Mouse (Mus musculus) left cerebral cortex, postnatal 36 days (tissue): ENCODE data around the gene Ints6. TPM values are rescaled to one million over a fixed set of nuclear protein-coding genes. Genes with fewer than 3 reads are reported as not detected.
"Not testable (repeated sequence)": the region's sequence is repeated elsewhere in the genome, so short reads cannot be mapped to it uniquely, and the experiment has no call there.

Experiments used
- DNase-seq, 2 experiments: peaks; one replicate each; pipeline ENCODE4 v3.0.0; 2021 to 2022; ENCODE audit warnings: low spot score in 2 of 2, mixed read lengths in 1 of 2
- intact Hi-C: fragments of 180-260 bp; cut with DNase I; formaldehyde crosslinking; loops from one replicate; pipeline ENCODE4 v1.15.1; 2025
- total RNA-seq, 2 experiments: library from RNA; stranded (reverse); gene quantifications; 2 replicates each; pipeline ENCODE4 v1.2.3; 2021

Gene Ints6
- total RNA-seq, 2 experiments from 2014 or later, result 36.7 to 38.0 TPM

- intact Hi-C loops, result loop anchor here (5.0 kb wide), 1 partner anchor 177 kb away; no protein-coding TSS in a partner anchor
- peak; percentile 74 for DNase-seq
Observed at GRCm38 (mm10) chr14:62759771-62760320, 1.1 kb downstream of the Ints6 start.

GRCm38 (mm10) chr14:62758714-62759113, 2.3 kb downstream of the Ints6 start:
- intact Hi-C loops, result no loop called here

GRCm38 (mm10) chr14:62755095-62755640, 5.8 kb downstream of the Ints6 start:
- intact Hi-C loops, result no loop called here
- no peak for DNase-seq

More at GRCm38 (mm10) chr14:62758714-62759113, 2.3 kb downstream of the Ints6 start:
- DNase-seq, result no peak

GRCm38 (mm10) chr14:62751479-62751878, 9.5 kb downstream of the Ints6 start:
- DNase-seq, result no peak
- intact Hi-C loops, result no loop called here

- intact Hi-C loops, result no loop called here
- DNase-seq, result no peak
Observed at GRCm38 (mm10) chr14:62735646-62736045, 25.3 kb downstream of the Ints6 start.

- DNase-seq, result no peak
- intact Hi-C loops, result no loop called here
Observed at GRCm38 (mm10) chr14:62733666-62734065, 27.3 kb downstream of the Ints6 start.

GRCm38 (mm10) chr14:62731902-62732301, 29.1 kb downstream of the Ints6 start:
- DNase-seq, result no peak
- intact Hi-C loops, result no loop called here

- intact Hi-C loops, result no loop called here
- no peak for DNase-seq
Observed at GRCm38 (mm10) chr14:62724560-62724959, 36.4 kb downstream of the Ints6 start.

- DNase-seq, result no peak
Observed at GRCm38 (mm10) chr14:62721625-62722024, 39.3 kb downstream of the Ints6 start.

GRCm38 (mm10) chr14:62718161-62718560, 42.8 kb downstream of the Ints6 start:
- DNase-seq, result no peak
- intact Hi-C loops, result no loop called here

More at GRCm38 (mm10) chr14:62721625-62722024, 39.3 kb downstream of the Ints6 start:
- intact Hi-C loops, result no loop called here

- intact Hi-C loops, result no loop called here
- no peak for DNase-seq
Observed at GRCm38 (mm10) chr14:62673646-62674045, 87.3 kb downstream of the Ints6 start.

- intact Hi-C loops, result no loop called here
- DNase-seq, result no peak
Observed at GRCm38 (mm10) chr14:62664976-62665673, 95.8 kb downstream of the Ints6 start.

GRCm38 (mm10) chr14:62663367-62663766, 97.6 kb downstream of the Ints6 start, which contains the start of gene Serpine3:
Gene Serpine3, plus strand, starts transcription at chr14:62663667.
- DNase-seq, result no peak
- intact Hi-C loops, result no loop called here

- no peak for DNase-seq
- intact Hi-C loops, result no loop called here
Observed at GRCm38 (mm10) chr14:62662381-62662780, 98.6 kb downstream of the Ints6 start.

GRCm38 (mm10) chr14:62657469-62657868, 103.5 kb downstream of the Ints6 start:
- intact Hi-C loops, result no loop called here
- DNase-seq, result no peak

- no peak for DNase-seq
- intact Hi-C loops, result no loop called here
Observed at GRCm38 (mm10) chr14:62655996-62656395, 105.0 kb downstream of the Ints6 start.

GRCm38 (mm10) chr14:62651771-62652170, 109.2 kb downstream of the Ints6 start:
- intact Hi-C loops, result no loop called here
- DNase-seq, result no peak

GRCm38 (mm10) chr14:62650376-62650775, 110.6 kb downstream of the Ints6 start:
- no peak for DNase-seq
- intact Hi-C loops, result no loop called here

- DNase-seq, result no peak
- intact Hi-C loops, result no loop called here
Observed at GRCm38 (mm10) chr14:62648405-62648804, 112.6 kb downstream of the Ints6 start.

- DNase-seq, intact Hi-C loops: not testable (repeated sequence)
Observed at GRCm38 (mm10) chr14:62642368-62642767, 118.6 kb downstream of the Ints6 start.

- intact Hi-C loops, result no loop called here
- DNase-seq, result no peak
Observed at GRCm38 (mm10) chr14:62640396-62640795, 120.6 kb downstream of the Ints6 start.
